Mouse (Mus musculus) yolk sac, embryonic 10.5 days (tissue): Measurements from ENCODE around the gene Gm6899.

Experiments
- DNase-seq: peaks from one replicate; pipeline ENCODE4 v3.0.0-alpha.2; 2017; ENCODE audit warnings: low spot score

Gene Gm6899

DNA sequence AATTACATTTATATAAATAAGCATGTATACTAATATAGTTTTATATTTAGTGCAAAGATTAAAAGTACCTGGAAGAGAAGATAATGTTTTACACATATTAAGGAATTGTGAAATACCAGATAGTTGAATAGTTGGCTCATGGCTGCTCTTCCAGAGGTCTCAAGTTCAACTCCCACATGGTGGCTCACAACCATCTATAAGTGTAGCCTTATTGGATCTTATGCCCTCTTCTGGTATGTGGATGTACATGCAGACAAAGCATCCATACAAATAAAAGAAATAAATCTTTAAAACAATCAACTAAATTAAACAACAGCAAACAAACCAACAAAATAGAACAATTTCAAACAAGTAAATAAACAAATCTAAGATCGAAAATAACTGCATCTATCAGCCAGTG, 49.1 kb downstream of the Gm6899 start:
- DNase-seq = no peak
